Mouse (Mus musculus) MEL (cell line): Measurements from ENCODE around the gene Babam1. TPM values are rescaled to one million over a fixed set of nuclear protein-coding genes. Genes with fewer than 3 reads are reported as not detected.

Source experiments
- DNase-seq: peaks from one replicate; pipeline ENCODE4 v3.0.0; 2011; ENCODE audit warnings: low read depth, low spot score
- H3K27ac ChIP-seq: 2 replicates; pipeline ENCODE4 v1.5.1; 2012; ENCODE audit warnings: low read depth, mild to moderate bottlenecking, control low read depth, low read length, moderate library complexity; ENCODE audit not compliant: control insufficient read depth
- H3K27me3 ChIP-seq, 2 experiments: fragments of 150-350 bp in 1 of 2; sonication (generic) in 1 of 2; 2 replicates each; pipeline ENCODE4 v1.6.1; 2012; ENCODE audit warnings: low read length in 2 of 2, mild to moderate bottlenecking in 2 of 2, improper control_type of control experiment in 1 of 2, moderate library complexity in 1 of 2; ENCODE audit not compliant: insufficient read depth in 2 of 2, control insufficient read depth in 1 of 2
- H3K36me3 ChIP-seq, 2 experiments: 2 replicates each; pipeline ENCODE4 v1.6.1; 2012 to 2014; ENCODE audit warnings: low read length in 2 of 2, improper control_type of control experiment in 1 of 2, inconsistent platforms in 1 of 2, mild to moderate bottlenecking in 1 of 2; ENCODE audit not compliant: insufficient read depth in 2 of 2, control insufficient read depth in 1 of 2
- H3K4me1 ChIP-seq, 2 experiments: fragments of 150-350 bp in 1 of 2; sonication (generic) in 1 of 2; 2 replicates each; pipeline ENCODE4 v1.6.1; 2012; ENCODE audit warnings: low read length in 2 of 2, improper control_type of control experiment in 1 of 2, mild to moderate bottlenecking in 1 of 2; ENCODE audit not compliant: insufficient read depth in 2 of 2, control insufficient read depth in 1 of 2
- H3K4me3 ChIP-seq, 2 experiments: fragments of 150-350 bp in 1 of 2; sonication (generic) in 1 of 2; 2 replicates each; pipeline ENCODE4 v1.5.1; 2012; ENCODE audit warnings: low read depth in 2 of 2, low read length in 2 of 2, mild to moderate bottlenecking in 2 of 2, moderate library complexity in 2 of 2, control low read depth in 1 of 2, improper control_type of control experiment in 1 of 2; ENCODE audit not compliant: control insufficient read depth in 1 of 2, insufficient read depth in 1 of 2
- H3K79me2 ChIP-seq: 2 replicates; pipeline ENCODE4 v1.6.1; 2012; ENCODE audit warnings: mild to moderate bottlenecking, low read length, moderate library complexity; ENCODE audit not compliant: control insufficient read depth, poor library complexity, insufficient read depth
- H3K9ac ChIP-seq: 2 replicates; pipeline ENCODE4 v1.6.1; 2012; ENCODE audit warnings: low read depth, mild to moderate bottlenecking, control low read depth, low read length, moderate library complexity; ENCODE audit not compliant: control insufficient read depth, poor library complexity, severe bottlenecking
- H3K9me3 ChIP-seq: fragments of 150-350 bp; sonication (generic); replicated peaks from 2 replicates; pipeline ENCODE4 v1.6.1; 2012; ENCODE audit warnings: mild to moderate bottlenecking, low read length, improper control_type of control experiment, moderate library complexity; ENCODE audit not compliant: insufficient read depth
- CHD2 ChIP-seq: IDR thresholded peaks from 2 replicates; pipeline ENCODE4 v1.6.1; 2011; ENCODE audit warnings: low read length, improper control_type of control experiment
- E2F4 ChIP-seq: IDR thresholded peaks from 2 replicates; pipeline ENCODE4 v1.6.1; 2011; ENCODE audit warnings: low read depth, low read length, improper control_type of control experiment, borderline replicate concordance
- ELF1 ChIP-seq: IDR thresholded peaks from 2 replicates; pipeline ENCODE4 v1.6.1; 2014; ENCODE audit warnings: low read depth, mild to moderate bottlenecking, inconsistent platforms, low read length, improper control_type of control experiment, moderate library complexity
- EP300 ChIP-seq, 2 experiments: IDR thresholded peaks; 2 replicates each; pipeline ENCODE4 v1.6.1; 2011; ENCODE audit warnings: improper control_type of control experiment in 2 of 2, low read length in 2 of 2, low read depth in 1 of 2, mild to moderate bottlenecking in 1 of 2
- HCFC1 ChIP-seq: IDR thresholded peaks from 2 replicates; pipeline ENCODE4 v1.6.1; 2012; ENCODE audit warnings: low read depth, mild to moderate bottlenecking, inconsistent platforms, low read length, improper control_type of control experiment, moderate library complexity
- JUND ChIP-seq: IDR thresholded peaks from 2 replicates; pipeline ENCODE4 v1.6.1; 2011; ENCODE audit warnings: low read depth, mild to moderate bottlenecking, improper control_type of control experiment, low read length
- KAT2A ChIP-seq: conservative IDR thresholded peaks from 2 replicates; pipeline ENCODE4 v1.6.1; 2012; ENCODE audit warnings: low read depth, low read length, improper control_type of control experiment, inconsistent platforms
- MAFK ChIP-seq: IDR thresholded peaks from 2 replicates; pipeline ENCODE4 v1.6.1; 2011; ENCODE audit warnings: low read depth, mild to moderate bottlenecking, low read length, improper control_type of control experiment, borderline replicate concordance
- MYB ChIP-seq: IDR thresholded peaks from 2 replicates; pipeline ENCODE4 v1.6.1; 2011; ENCODE audit warnings: mild to moderate bottlenecking, low read depth, low read length, improper control_type of control experiment
- NELFE ChIP-seq: IDR thresholded peaks from 2 replicates; pipeline ENCODE4 v1.6.1; 2011; ENCODE audit warnings: low read depth, low read length, improper control_type of control experiment
- NRF1 ChIP-seq: IDR thresholded peaks from 2 replicates; pipeline ENCODE4 v1.6.1; 2014; ENCODE audit warnings: low read depth, mild to moderate bottlenecking, inconsistent platforms, low read length, improper control_type of control experiment, moderate library complexity; ENCODE audit not compliant: poor library complexity, insufficient read depth, severe bottlenecking
- POLR2A ChIP-seq, 2 experiments: IDR thresholded peaks; 2 replicates each; pipeline ENCODE4 v1.6.1; 2011 to 2012; ENCODE audit warnings: low read length in 2 of 2, mild to moderate bottlenecking in 2 of 2, control low read depth in 1 of 2, improper control_type of control experiment in 1 of 2, low read depth in 1 of 2, moderate library complexity in 1 of 2; ENCODE audit not compliant: control insufficient read depth in 1 of 2, insufficient read depth in 1 of 2, poor library complexity in 1 of 2
- POLR2AphosphoS2 ChIP-seq: IDR thresholded peaks from 2 replicates; pipeline ENCODE4 v1.6.1; 2011; ENCODE audit warnings: low read length, improper control_type of control experiment
- POLR2AphosphoS5 ChIP-seq: IDR thresholded peaks from 2 replicates; pipeline ENCODE4 v1.6.1; 2012; ENCODE audit warnings: low read depth, borderline replicate concordance, mild to moderate bottlenecking, inconsistent platforms, low read length, moderate library complexity, mixed read lengths
- RCOR1 ChIP-seq: IDR thresholded peaks from 2 replicates; pipeline ENCODE4 v1.6.1; 2012; ENCODE audit warnings: low read depth, mild to moderate bottlenecking, inconsistent platforms, low read length, improper control_type of control experiment
- TCF12 ChIP-seq: IDR thresholded peaks from 2 replicates; pipeline ENCODE4 v1.6.1; 2014; ENCODE audit warnings: low read depth, mild to moderate bottlenecking, inconsistent platforms, low read length, improper control_type of control experiment, moderate library complexity
- UBTF ChIP-seq: IDR thresholded peaks from 2 replicates; pipeline ENCODE4 v1.6.1; 2012; ENCODE audit warnings: low read depth, mild to moderate bottlenecking, inconsistent platforms, low read length, improper control_type of control experiment, moderate library complexity, borderline replicate concordance; ENCODE audit not compliant: insufficient read depth
- ZKSCAN1 ChIP-seq: IDR thresholded peaks from 2 replicates; pipeline ENCODE4 v1.6.1; 2012; ENCODE audit warnings: low read depth, mild to moderate bottlenecking, inconsistent platforms, low read length, improper control_type of control experiment, moderate library complexity
- ZMIZ1 ChIP-seq: IDR thresholded peaks from 2 replicates; pipeline ENCODE4 v1.6.1; 2012; ENCODE audit warnings: low read depth, mild to moderate bottlenecking, inconsistent platforms, low read length, improper control_type of control experiment, moderate library complexity
- ZNF384 ChIP-seq: IDR thresholded peaks from 2 replicates; pipeline ENCODE4 v1.6.1; 2012; ENCODE audit warnings: low read depth, mild to moderate bottlenecking, inconsistent platforms, low read length, improper control_type of control experiment
- polyA plus RNA-seq, 2 experiments: library from polyadenylated mRNA; stranded (reverse) in 1 of 2; unstranded in 1 of 2; fragments of >175 nt in 1 of 2; fragments of >200 nt in 1 of 2; gene quantifications; 2 replicates each; pipeline versions ENCODE4 v1.2.1 to v1.2.4; 2012; ENCODE audit warnings: low replicate concordance in 2 of 2, low read depth in 1 of 2; ENCODE audit not compliant: insufficient read length in 2 of 2, insufficient read depth in 1 of 2, missing spikeins in 1 of 2
- total RNA-seq: library from RNA; depleted of rRNA; stranded (reverse); fragments of 300-350 nt; gene quantifications from 2 replicates; pipeline ENCODE4 v1.2.3, GENCODE M21; 2012

The Babam1 gene
- total and polyA plus RNA-seq, 3 experiments, result 54.5 to 132 TPM; not detected in 1

DNA sequence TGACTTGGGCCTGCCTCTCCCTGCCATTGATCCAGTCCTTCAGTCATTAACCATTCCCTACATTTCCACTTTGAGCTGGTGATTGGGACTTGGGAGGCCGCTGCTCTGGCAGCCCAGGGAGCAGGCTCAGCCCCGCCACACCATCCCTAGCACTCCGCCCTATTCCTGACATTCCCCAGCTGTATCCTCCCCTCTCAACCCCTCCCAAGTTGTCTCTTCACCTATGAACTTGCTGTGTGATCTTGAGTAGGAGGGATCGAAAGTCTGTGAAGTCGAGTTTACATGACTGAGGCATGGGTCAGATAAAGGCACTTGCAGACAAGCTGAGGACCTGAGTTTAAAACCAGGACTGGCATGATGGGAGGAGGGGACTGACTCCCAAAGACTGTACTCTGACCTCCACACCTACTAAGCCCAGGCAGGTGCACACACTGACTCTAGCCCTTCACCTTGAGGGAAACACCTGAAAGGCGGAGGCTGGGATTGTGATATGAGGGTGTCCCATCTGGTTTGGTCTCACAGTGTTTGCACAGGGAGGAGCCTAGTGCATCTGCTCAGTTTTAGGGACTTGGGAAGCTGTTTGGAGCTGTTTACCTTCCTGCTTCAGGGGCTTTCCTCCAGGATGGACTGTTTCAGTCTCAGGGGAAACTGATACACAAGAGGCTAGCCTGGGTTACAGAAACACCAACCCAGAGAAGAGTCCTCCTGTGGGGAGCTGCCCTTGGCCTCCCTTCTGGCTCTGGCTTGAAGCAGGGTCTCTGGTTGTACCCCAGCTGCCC, 6.6 kb downstream of the Babam1 start:
- H3K27ac ChIP-seq, result no peak overlapping the region
- no peaks in the 10 kb centered on the region for H3K9me3 ChIP-seq
- H3K9ac ChIP-seq, result no peak overlapping the region
- peaks cover 0 to 18% of the 10 kb centered on the region in 2 experiments; a peak in 2 of 4 replicates for H3K4me1 ChIP-seq
- peaks cover 26% of the 10 kb centered on the region for H3K79me2 ChIP-seq
- DNase-seq, result no peak
- 0 out of 2 replicates have a peak, but pooled peaks have one; percentile 31 for TF ChIP-seq POLR2AphosphoS2
- TF ChIP-seq UBTF, result no peak
- TF ChIP-seq CHD2, result no peak
- no peak for TF ChIP-seq KAT2A
- TF ChIP-seq RCOR1, result no peak
- H3K36me3 ChIP-seq, result peaks cover 0 to 11% of the 10 kb centered on the region in 2 experiments; a peak in 2 of 4 replicates
- H3K4me3 ChIP-seq, result no peak overlapping the region
- H3K27me3 ChIP-seq, result no peaks in the 10 kb centered on the region

DNA sequence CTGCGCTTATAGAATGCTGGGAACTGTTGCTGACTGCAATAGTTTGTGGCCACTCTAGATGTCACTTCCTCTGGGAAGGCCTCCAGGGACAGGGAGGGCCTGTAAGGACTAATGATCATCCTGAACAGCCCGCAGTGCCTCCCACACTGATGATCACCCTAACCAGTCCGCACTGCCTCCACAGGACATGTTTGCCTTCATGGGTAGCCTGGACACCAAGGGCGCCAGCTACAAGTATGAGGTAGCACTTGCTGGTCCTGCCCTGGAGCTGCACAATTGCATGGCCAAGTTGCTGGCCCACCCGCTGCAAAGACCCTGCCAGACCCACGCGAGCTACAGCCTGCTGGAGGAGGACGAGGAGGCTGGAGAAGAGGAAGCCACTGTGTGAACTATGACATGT, 7.3 kb downstream of the Babam1 start:
- no peak for DNase-seq
- no peaks in the 10 kb centered on the region for H3K27me3 ChIP-seq
- peaks cover 0 to 11% of the 10 kb centered on the region in 2 experiments; a peak in 2 of 4 replicates for H3K36me3 ChIP-seq
- H3K9ac ChIP-seq, result no peak overlapping the region
- TF ChIP-seq JUND (no peak), NELFE (no peak), MAFK (no peak), TCF12 (no peak), EP300 (IDR thresholded peaks at IDR 0.05; ENCODE audit: low read depth in 1 of 2, low read length in 2 of 2) (no peak), CHD2 (no peak), POLR2A (IDR thresholded peaks at IDR 0.05; ENCODE audit: control insufficient read depth in 1 of 2, insufficient read depth in 1 of 2, low read depth in 1 of 2, low read length in 2 of 2, poor library complexity in 1 of 2) (no peak), UBTF (no peak), POLR2AphosphoS2 (no peak), ZKSCAN1 (no peak), ZMIZ1 (no peak), ELF1 (no peak), POLR2AphosphoS5 (no peak), ZNF384 (no peak), NRF1 (no peak), MYB (no peak), E2F4 (no peak), HCFC1 (no peak)
- no peak overlapping the region for H3K27ac ChIP-seq
- no peak overlapping the region for H3K4me3 ChIP-seq
- H3K4me1 ChIP-seq, result peaks cover 0 to 18% of the 10 kb centered on the region in 2 experiments; a peak in 2 of 4 replicates
- no peaks in the 10 kb centered on the region for H3K9me3 ChIP-seq
- H3K79me2 ChIP-seq, result peaks cover 26% of the 10 kb centered on the region
